Mouse (Mus musculus): ENCODE measurements around the gene Mex3a.

The Mex3a gene

GRCm38 (mm10) chr3:88544955-88545591 lies 12.9 kb downstream of the Mex3a start:
- no peak for DNase-seq (ENCODE audit: low read depth)

- no peak for DNase-seq (ENCODE audit: low read depth)
These were observed 14.7 kb downstream of the Mex3a start for GRCm38 (mm10) chr3:88546674-88547418.

- DNase-seq (ENCODE audit: low read depth) = no peak
These were observed 16.2 kb downstream of the Mex3a start, which contains the start of gene Rab25 for GRCm38 (mm10) chr3:88548180-88548917. TSS of gene Rab25 (minus strand) at chr3:88548300.

GRCm38 (mm10) chr3:88551586-88551985 lies 19.4 kb downstream of the Mex3a start:
- DNase-seq (ENCODE audit: low read depth) = no peak

- no peak for DNase-seq (ENCODE audit: low read depth)
These were observed 20.0 kb downstream of the Mex3a start for GRCm38 (mm10) chr3:88552082-88552645.

GRCm38 (mm10) chr3:88552676-88553524 lies 20.7 kb downstream of the Mex3a start, which contains the start of gene Lamtor2:
TSS of gene Lamtor2 (minus strand) at chr3:88553074.
- peak; percentile 99 for DNase-seq (ENCODE audit: low read depth)

GRCm38 (mm10) chr3:88553525-88553879 lies 21.3 kb downstream of the Mex3a start, which contains the start of gene Ubqln4:
TSS of gene Ubqln4 (plus strand) at chr3:88553758.
- peak; percentile 97 for DNase-seq (ENCODE audit: low read depth)

GRCm38 (mm10) chr3:88553880-88554586 lies 21.8 kb downstream of the Mex3a start:
- DNase-seq (ENCODE audit: low read depth) = peak; percentile 67

- DNase-seq (ENCODE audit: low read depth) = no peak
These were observed 22.9 kb downstream of the Mex3a start for GRCm38 (mm10) chr3:88555069-88555605.

- no peak for DNase-seq (ENCODE audit: low read depth)
These were observed 23.5 kb downstream of the Mex3a start for GRCm38 (mm10) chr3:88555731-88556130.

- DNase-seq (ENCODE audit: low read depth) = no peak
These were observed 24.4 kb downstream of the Mex3a start for GRCm38 (mm10) chr3:88556616-88557015.

- DNase-seq (ENCODE audit: low read depth) = no peak
These were observed 27.4 kb downstream of the Mex3a start for GRCm38 (mm10) chr3:88559596-88559995.

GRCm38 (mm10) chr3:88561989-88562388 lies 29.8 kb downstream of the Mex3a start:
- DNase-seq (ENCODE audit: low read depth) = peak; percentile 28

- no peak for DNase-seq (ENCODE audit: low read depth)
These were observed 31.2 kb downstream of the Mex3a start for GRCm38 (mm10) chr3:88563442-88563841.

- DNase-seq (ENCODE audit: low read depth) = no peak
These were observed 31.8 kb downstream of the Mex3a start for GRCm38 (mm10) chr3:88563966-88564365.

- DNase-seq (ENCODE audit: low read depth) = no peak
These were observed 33.9 kb downstream of the Mex3a start for GRCm38 (mm10) chr3:88566116-88566515.

GRCm38 (mm10) chr3:88566536-88567061 lies 34.4 kb downstream of the Mex3a start:
- no peak for DNase-seq (ENCODE audit: low read depth)

GRCm38 (mm10) chr3:88567892-88568291 lies 35.7 kb downstream of the Mex3a start:
- peak; percentile 17 for DNase-seq (ENCODE audit: low read depth)

GRCm38 (mm10) chr3:88568615-88569014 lies 36.4 kb downstream of the Mex3a start:
- no peak for DNase-seq (ENCODE audit: low read depth)

- DNase-seq (ENCODE audit: low read depth) = no peak
These were observed 36.9 kb downstream of the Mex3a start for GRCm38 (mm10) chr3:88569093-88569492.

Data from NIH3T3 (cell line).